Mouse (Mus musculus): Measurements from ENCODE around the gene Fam234b.

The Fam234b gene

GRCm38 (mm10) chr6:135232443-135233182 is 34.8 kb downstream of the Fam234b start:
- peak in 1 of 2 experiments; percentile 6 for DNase-seq

- no peak for DNase-seq
These were observed 38.0 kb downstream of the Fam234b start for GRCm38 (mm10) chr6:135235742-135236141.

GRCm38 (mm10) chr6:135236576-135236975 is 38.8 kb downstream of the Fam234b start:
- DNase-seq = no peak

GRCm38 (mm10) chr6:135237326-135237725 is 39.5 kb downstream of the Fam234b start:
- DNase-seq = peak; percentile 54 to 55

GRCm38 (mm10) chr6:135238211-135238610 is 40.4 kb downstream of the Fam234b start:
- DNase-seq = no peak

- no peak for DNase-seq
These were observed 42.6 kb downstream of the Fam234b start for GRCm38 (mm10) chr6:135240361-135240760.

- no peak for DNase-seq
These were observed 47.8 kb downstream of the Fam234b start for GRCm38 (mm10) chr6:135245586-135245985.

GRCm38 (mm10) chr6:135247861-135248260 is 50.1 kb downstream of the Fam234b start:
- DNase-seq = peak in 1 of 2 experiments; percentile 16

GRCm38 (mm10) chr6:135249846-135250531 is 52.2 kb downstream of the Fam234b start:
- peak; percentile 74 to 86 for DNase-seq

- DNase-seq = peak; percentile 53 to 66
These were observed 53.3 kb downstream of the Fam234b start for GRCm38 (mm10) chr6:135250926-135251699.

- peak in 1 of 2 experiments; percentile 32 for DNase-seq
These were observed 54.3 kb downstream of the Fam234b start for GRCm38 (mm10) chr6:135251849-135252727.

GRCm38 (mm10) chr6:135252728-135253077 is 54.9 kb downstream of the Fam234b start:
- peak; percentile 92 to 95 for DNase-seq

GRCm38 (mm10) chr6:135254153-135254552 is 56.4 kb downstream of the Fam234b start, which contains the start of gene Gsg1:
TSS of gene Gsg1 (minus strand) at chr6:135254351.
- DNase-seq = peak; percentile 23 to 38

- no peak for DNase-seq
These were observed 62.7 kb downstream of the Fam234b start for GRCm38 (mm10) chr6:135260435-135260834.

GRCm38 (mm10) chr6:135261124-135261523 is 63.3 kb downstream of the Fam234b start:
- DNase-seq = no peak

GRCm38 (mm10) chr6:135262565-135262964 is 64.8 kb downstream of the Fam234b start:
- no peak for DNase-seq

GRCm38 (mm10) chr6:135264136-135264535 is 66.4 kb downstream of the Fam234b start:
- no peak for DNase-seq

GRCm38 (mm10) chr6:135266056-135266455 is 68.3 kb downstream of the Fam234b start:
- no peak for DNase-seq

- DNase-seq = no peak
These were observed 69.4 kb downstream of the Fam234b start for GRCm38 (mm10) chr6:135267221-135267620.

GRCm38 (mm10) chr6:135268392-135268791 is 70.6 kb downstream of the Fam234b start:
- no peak for DNase-seq

- no peak for DNase-seq
These were observed 71.8 kb downstream of the Fam234b start for GRCm38 (mm10) chr6:135269626-135270025.

- no peak for DNase-seq
These were observed 74.0 kb downstream of the Fam234b start for GRCm38 (mm10) chr6:135271761-135272160.
